Mouse (Mus musculus) forebrain, embryonic 15.5 days (tissue): ENCODE measurements at regions not wholly inside any gene's neighbourhood (a gene's known extent, or its start where the extent isn't known, plus 50 kb on each side); places are given as distances from the start of the nearest gene placed in this dataset.

Source experiments
- ATAC-seq: fragments of 200-750 bp; cut with Nextera tagmentation; replicated peaks from 2 replicates; pipeline ENCODE4 v1.8.0; 2017; ENCODE audit warnings: mild to moderate bottlenecking, moderate TSS enrichment, moderate library complexity
- H3K27ac ChIP-seq: fragments of 300-500 bp; sonication (generic); replicated peaks from 2 replicates; pipeline ENCODE4 v1.5.1; 2015; ENCODE audit warnings: mild to moderate bottlenecking, inconsistent platforms
- H3K27me3 ChIP-seq: fragments of 300-500 bp; sonication (generic); 2 replicates; pipeline ENCODE4 v1.6.1; 2015; ENCODE audit warnings: inconsistent platforms
- H3K36me3 ChIP-seq: fragments of 300-500 bp; sonication (generic); 2 replicates; pipeline ENCODE4 v1.6.1; 2015; ENCODE audit warnings: mild to moderate bottlenecking, inconsistent platforms
- H3K4me1 ChIP-seq: fragments of 300-500 bp; sonication (generic); 2 replicates; pipeline ENCODE4 v1.6.1; 2015; ENCODE audit warnings: inconsistent platforms
- H3K4me2 ChIP-seq: fragments of 300-500 bp; sonication (generic); replicated peaks from 2 replicates; pipeline ENCODE4 v1.6.1; 2015; ENCODE audit warnings: mild to moderate bottlenecking, inconsistent platforms
- H3K4me3 ChIP-seq: fragments of 300-500 bp; sonication (generic); 2 replicates; pipeline ENCODE4 v1.5.1; 2015; ENCODE audit warnings: mild to moderate bottlenecking, inconsistent platforms
- H3K9ac ChIP-seq: fragments of 300-500 bp; sonication (generic); replicated peaks from 2 replicates; pipeline ENCODE4 v1.6.1; 2015; ENCODE audit warnings: mild to moderate bottlenecking, inconsistent platforms
- H3K9me3 ChIP-seq: fragments of 300-500 bp; sonication (generic); 2 replicates; pipeline ENCODE4 v1.6.1; 2016; ENCODE audit warnings: inconsistent platforms
- WGBS: fragments of 180-500 bp; shearing (Covaris S2); methylation state at CpG from one replicate; pipeline ENCODE4 v1.1.7; 2015; ENCODE audit warnings: mixed read lengths; 5-methylcytosine and 5-hydroxymethylcytosine counted together

GRCm38 (mm10) chr6:31087511-31087910 is 128.6 kb upstream of the Klf14 start:
- Histone ChIP-seq H3K4me2 (peak overlapping the region; percentile 62; the same call in 1 of the 2 replicates), H3K4me1 (peaks cover 35% of the 10 kb centered on the region), H3K4me3 (no peak overlapping the region), H3K9me3 (no peaks in the 10 kb centered on the region), H3K36me3 (no peaks in the 10 kb centered on the region), H3K27ac (peak overlapping the region; percentile 84; the same call in 1 of the 2 replicates), H3K27me3 (no peaks in the 10 kb centered on the region), H3K9ac (no peak overlapping the region)
- WGBS = 35% methylated on average over 4 of the region's 4 CpGs
- ATAC-seq = no peak

- Histone ChIP-seq H3K9me3 (no peaks in the 10 kb centered on the region), H3K27me3 (no peaks in the 10 kb centered on the region), H3K4me2 (peak overlapping the region; percentile 62), H3K4me1 (peaks cover 35% of the 10 kb centered on the region), H3K9ac (peak overlapping the region; percentile 29), H3K27ac (peak overlapping the region; percentile 84), H3K36me3 (no peaks in the 10 kb centered on the region), H3K4me3 (peak overlapping the region; percentile 31)
- WGBS = 9% methylated on average over 18 of the region's 18 CpGs
- ATAC-seq = peak; percentile 73
These were observed 129.5 kb upstream of the Klf14 start for GRCm38 (mm10) chr6:31088147-31088972.

GRCm38 (mm10) chr6:31088973-31089368 is 130.1 kb upstream of the Klf14 start:
- peaks cover 35% of the 10 kb centered on the region for H3K4me1 ChIP-seq
- H3K9ac ChIP-seq = peak overlapping the region; percentile 29
- 6% methylated on average over 5 of the region's 5 CpGs for WGBS
- no peaks in the 10 kb centered on the region for H3K36me3 ChIP-seq
- H3K4me2 ChIP-seq = peak overlapping the region; percentile 62
- H3K27me3 ChIP-seq = no peaks in the 10 kb centered on the region
- H3K27ac ChIP-seq = peak overlapping the region; percentile 84
- H3K9me3 ChIP-seq = no peaks in the 10 kb centered on the region
- peak; percentile 73 for ATAC-seq
- H3K4me3 ChIP-seq = peak overlapping the region; percentile 31

- 90% methylated on average over 6 of the region's 6 CpGs for WGBS
- Histone ChIP-seq H3K4me3 (no peak overlapping the region), H3K4me2 (no peak overlapping the region), H3K4me1 (peaks cover 36% of the 10 kb centered on the region), H3K9ac (no peak overlapping the region), H3K36me3 (no peaks in the 10 kb centered on the region), H3K27ac (no peak overlapping the region), H3K9me3 (no peaks in the 10 kb centered on the region), H3K27me3 (no peaks in the 10 kb centered on the region)
- ATAC-seq = no peak
These were observed 131.4 kb upstream of the Klf14 start for GRCm38 (mm10) chr6:31090288-31090687.

GRCm38 (mm10) chr6:31090791-31091190 is 131.9 kb upstream of the Klf14 start:
- H3K9ac ChIP-seq = no peak overlapping the region
- no peak overlapping the region for H3K27ac ChIP-seq
- WGBS = 80% methylated on average over 7 of the region's 7 CpGs

GRCm38 (mm10) chr6:31092324-31092723 is 133.4 kb upstream of the Klf14 start:
- H3K4me1 ChIP-seq = peaks cover 45% of the 10 kb centered on the region
- ATAC-seq = no peak
- no peaks in the 10 kb centered on the region for H3K27me3 ChIP-seq
- H3K9ac ChIP-seq = no peak overlapping the region
- no peak overlapping the region for H3K27ac ChIP-seq
- H3K36me3 ChIP-seq = no peaks in the 10 kb centered on the region
- no peak overlapping the region for H3K4me3 ChIP-seq
- H3K9me3 ChIP-seq = no peaks in the 10 kb centered on the region
- WGBS = 81% methylated on average over 6 of the region's 6 CpGs
- H3K4me2 ChIP-seq = no peak overlapping the region

More at GRCm38 (mm10) chr6:31090791-31091190, 131.9 kb upstream of the Klf14 start:
- Histone ChIP-seq H3K9me3 (no peaks in the 10 kb centered on the region), H3K4me1 (peaks cover 38% of the 10 kb centered on the region), H3K4me2 (no peak overlapping the region), H3K27me3 (no peaks in the 10 kb centered on the region), H3K36me3 (no peaks in the 10 kb centered on the region), H3K4me3 (no peak overlapping the region)
- ATAC-seq = no peak

GRCm38 (mm10) chr6:31092760-31093159 is 133.9 kb upstream of the Klf14 start:
- Histone ChIP-seq H3K4me1 (peaks cover 45% of the 10 kb centered on the region), H3K9me3 (no peaks in the 10 kb centered on the region), H3K36me3 (no peaks in the 10 kb centered on the region), H3K27ac (no peak overlapping the region), H3K27me3 (no peaks in the 10 kb centered on the region), H3K4me3 (no peak overlapping the region), H3K9ac (no peak overlapping the region), H3K4me2 (no peak overlapping the region)
- 51% methylated on average over 5 of the region's 5 CpGs for WGBS
- ATAC-seq = no peak

GRCm38 (mm10) chr6:31095943-31096714 is 137.3 kb upstream of the Klf14 start:
- H3K27me3 ChIP-seq = no peaks in the 10 kb centered on the region
- H3K9me3 ChIP-seq = no peaks in the 10 kb centered on the region
- no peak overlapping the region for H3K4me2 ChIP-seq
- peak overlapping the region; percentile 77 for H3K27ac ChIP-seq
- no peak overlapping the region for H3K9ac ChIP-seq
- H3K4me3 ChIP-seq = no peak overlapping the region
- ATAC-seq = peak; percentile 71
- 17% methylated on average over 21 of the region's 21 CpGs for WGBS
- peaks cover 33% of the 10 kb centered on the region for H3K4me1 ChIP-seq
- no peaks in the 10 kb centered on the region for H3K36me3 ChIP-seq

GRCm38 (mm10) chr6:31096787-31097186 is 137.9 kb upstream of the Klf14 start:
- no peak overlapping the region for H3K4me2 ChIP-seq
- 36% methylated on average over 6 of the region's 6 CpGs for WGBS
- H3K27me3 ChIP-seq = no peaks in the 10 kb centered on the region
- H3K36me3 ChIP-seq = no peaks in the 10 kb centered on the region
- peaks cover 33% of the 10 kb centered on the region for H3K4me1 ChIP-seq
- ATAC-seq = peak; percentile 27; the same call in 1 of the 2 replicates
- peak overlapping the region; percentile 77 for H3K27ac ChIP-seq
- H3K4me3 ChIP-seq = no peak overlapping the region
- H3K9ac ChIP-seq = no peak overlapping the region
- no peaks in the 10 kb centered on the region for H3K9me3 ChIP-seq

GRCm38 (mm10) chr6:31097254-31097653 is 138.4 kb upstream of the Klf14 start:
- Histone ChIP-seq H3K9me3 (no peaks in the 10 kb centered on the region), H3K9ac (no peak overlapping the region), H3K4me3 (no peak overlapping the region), H3K27me3 (no peaks in the 10 kb centered on the region), H3K4me1 (peaks cover 33% of the 10 kb centered on the region), H3K36me3 (no peaks in the 10 kb centered on the region), H3K4me2 (no peak overlapping the region), H3K27ac (peak overlapping the region; percentile 77)
- 77% methylated on average over 9 of the region's 9 CpGs for WGBS
- ATAC-seq = no peak

GRCm38 (mm10) chr6:31098106-31098505 is 139.2 kb upstream of the Klf14 start:
- Histone ChIP-seq H3K27ac (0 out of 2 replicates have a peak overlapping the region, but pooled peaks have one; percentile 18), H3K4me2 (no peak overlapping the region), H3K4me1 (peaks cover 33% of the 10 kb centered on the region), H3K9me3 (no peaks in the 10 kb centered on the region), H3K27me3 (no peaks in the 10 kb centered on the region), H3K9ac (no peak overlapping the region), H3K36me3 (no peaks in the 10 kb centered on the region), H3K4me3 (no peak overlapping the region)
- WGBS = 30% methylated on average over 5 of the region's 5 CpGs
- ATAC-seq = no peak

GRCm38 (mm10) chr6:31100084-31100579 is 141.3 kb upstream of the Klf14 start:
- WGBS = 74% methylated on average over 12 of the region's 12 CpGs
- Histone ChIP-seq H3K27ac (no peak overlapping the region), H3K4me3 (no peak overlapping the region), H3K9me3 (no peaks in the 10 kb centered on the region), H3K4me2 (no peak overlapping the region), H3K9ac (no peak overlapping the region), H3K36me3 (no peaks in the 10 kb centered on the region), H3K27me3 (no peaks in the 10 kb centered on the region), H3K4me1 (peaks cover 33% of the 10 kb centered on the region)
- no peak for ATAC-seq
